Mouse (Mus musculus) brain, embryonic 14.5 days (tissue): ENCODE measurements around the gene Bmpr1a.

ENCODE experiments used
- CTCF ChIP-seq: fragments of 200-500 bp; IDR thresholded peaks from 2 replicates; pipeline ENCODE4 v1.5.1; 2012; ENCODE audit warnings: inconsistent platforms, mild to moderate bottlenecking, moderate library complexity, borderline replicate concordance; ENCODE audit not compliant: insufficient read depth, insufficient read length; ENCODE audit errors: extremely low read depth
- POLR2A ChIP-seq: fragments of 200-500 bp; IDR thresholded peaks from 2 replicates; pipeline ENCODE4 v1.6.1; 2012; ENCODE audit warnings: mild to moderate bottlenecking, inconsistent platforms, borderline replicate concordance; ENCODE audit not compliant: poor library complexity, insufficient read depth, insufficient read length, severe bottlenecking; ENCODE audit errors: extremely low read depth

- no peak for TF ChIP-seq CTCF
- TF ChIP-seq POLR2A: no peak
Observed at GRCm38 (mm10) chr14:34493682-34494081, 9.5 kb downstream of the Bmpr1a start.
